Mouse (Mus musculus) hindbrain, embryonic 14.5 days (tissue): ENCODE measurements around the gene Aldh3b2. TPM values are rescaled to one million over a fixed set of nuclear protein-coding genes. Genes with fewer than 3 reads are reported as not detected.

ENCODE experiments used
- ATAC-seq: fragments of 200-750 bp; cut with Nextera tagmentation; 2 replicates; pipeline ENCODE4 v1.8.0; 2017; ENCODE audit warnings: moderate number of reproducible peaks, mild to moderate bottlenecking, moderate TSS enrichment, moderate library complexity; ENCODE audit not compliant: low FRiP score
- DNase-seq: peaks from one replicate; pipeline ENCODE4 v3.0.0-alpha.2; 2015; ENCODE audit warnings: low spot score
- H3K27ac ChIP-seq: fragments of 300-500 bp; sonication (generic); 2 replicates; pipeline ENCODE4 v1.5.1; 2014; ENCODE audit warnings: mild to moderate bottlenecking, moderate library complexity
- H3K27me3 ChIP-seq: fragments of 300-500 bp; sonication (generic); 2 replicates; pipeline ENCODE4 v1.6.1; 2014; ENCODE audit warnings: mild to moderate bottlenecking, low read length, mixed read lengths; ENCODE audit not compliant: control insufficient read depth, insufficient read depth
- H3K36me3 ChIP-seq: fragments of 300-500 bp; sonication (generic); replicated peaks from 2 replicates; pipeline ENCODE4 v1.6.1; 2014; ENCODE audit not compliant: control insufficient read depth, insufficient read depth
- H3K4me1 ChIP-seq: fragments of 300-500 bp; sonication (generic); replicated peaks from 2 replicates; pipeline ENCODE4 v1.6.1; 2014; ENCODE audit warnings: antibody characterized with exemption, low read length, mixed read lengths; ENCODE audit not compliant: control insufficient read depth, insufficient read depth
- H3K4me2 ChIP-seq: fragments of 300-500 bp; sonication (generic); replicated peaks from 2 replicates; pipeline ENCODE4 v1.6.1; 2014; ENCODE audit warnings: mild to moderate bottlenecking, moderate library complexity
- H3K4me3 ChIP-seq: fragments of 300-500 bp; sonication (generic); replicated peaks from 2 replicates; pipeline ENCODE4 v1.5.1; 2014; ENCODE audit warnings: mild to moderate bottlenecking, low read length
- H3K9ac ChIP-seq: fragments of 300-500 bp; sonication (generic); 2 replicates; pipeline ENCODE4 v1.6.1; 2014
- H3K9me3 ChIP-seq: fragments of 300-500 bp; sonication (generic); 2 replicates; pipeline ENCODE4 v1.6.1; 2016; ENCODE audit warnings: low read length; ENCODE audit not compliant: control insufficient read depth
- WGBS: fragments of 180-500 bp; shearing (Covaris S2); extraction: QIAGEN DNeasy Blood & Tissue Kit; methylation state at CpG from one replicate; pipeline ENCODE4 v1.1.7; 2014; 5-methylcytosine and 5-hydroxymethylcytosine counted together
- polyA plus RNA-seq: library from polyadenylated mRNA; unstranded; fragments of >200 nt; fragmentation: Nextera tagmentation; extraction: Ambion mirVana; gene quantifications from 2 replicates; pipeline ENCODE4 v1.2.1, GENCODE M21; 2014

The Aldh3b2 gene
- polyA plus RNA-seq = 0.13 and 0.32 TPM in 2 replicates

GRCm38 (mm10) chr19:3972229-3972628 lies at the start of gene Aldh3b2:
TSS of gene Aldh3b2 (plus strand) at chr19:3972328.
- Histone ChIP-seq H3K27me3 (no peaks in the 10 kb centered on the region), H3K36me3 (no peaks in the 10 kb centered on the region), H3K9ac (no peak within 1 kb of the TSS), H3K9me3 (no peaks in the 10 kb centered on the region), H3K27ac (no peak within 1 kb of the TSS), H3K4me2 (no peak within 1 kb of the TSS), H3K4me1 (no peaks in the 10 kb centered on the region), H3K4me3 (no peak within 1 kb of the TSS)
- DNase-seq = no peak
- no peak for ATAC-seq
- 58% methylated on average over 9 of the region's 9 CpGs for WGBS

DNA sequence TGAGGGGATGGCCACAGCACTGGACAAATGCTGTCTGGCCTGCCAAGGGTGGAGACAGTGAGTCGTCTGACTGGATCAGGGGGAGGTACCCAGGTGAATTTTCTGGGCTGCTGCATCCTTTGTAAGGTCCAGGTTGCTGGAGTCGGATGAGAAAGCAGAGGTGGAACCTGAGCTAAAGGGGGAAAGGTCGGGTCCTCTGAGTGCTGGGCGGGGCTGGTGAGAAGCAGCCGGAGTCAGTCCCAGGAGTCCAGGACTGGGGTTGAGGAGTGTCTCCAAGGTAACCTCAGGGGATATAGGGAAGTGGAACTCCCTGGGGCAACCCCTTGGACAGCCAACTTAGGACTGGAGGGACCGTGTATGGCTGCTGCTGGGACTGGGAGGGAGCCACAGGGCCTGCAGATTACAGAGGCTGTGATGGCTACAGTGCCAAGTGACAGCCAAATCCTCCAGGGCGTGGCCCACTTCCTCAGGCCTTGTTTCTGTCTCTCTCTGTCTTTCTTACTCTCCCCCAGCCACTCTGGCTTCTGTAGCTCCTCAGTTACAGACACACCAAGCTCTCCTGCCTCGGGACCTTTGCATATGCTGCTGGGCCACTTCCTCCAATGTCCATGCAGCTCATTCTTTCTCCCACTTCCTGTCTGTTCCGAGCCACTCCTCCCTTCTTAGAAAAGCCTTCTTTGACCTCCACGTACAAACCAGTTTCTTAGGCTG lies 49.3 kb upstream of the Aldh3b2 start:
- Histone ChIP-seq H3K27ac (no peak overlapping the region), H3K27me3 (no peaks in the 10 kb centered on the region), H3K4me1 (no peaks in the 10 kb centered on the region), H3K9me3 (no peaks in the 10 kb centered on the region), H3K9ac (no peak overlapping the region), H3K4me2 (no peak overlapping the region), H3K4me3 (no peak overlapping the region), H3K36me3 (no peaks in the 10 kb centered on the region)
- WGBS = 60% methylated on average over 10 of the region's 10 CpGs
- DNase-seq (no peak), ATAC-seq (no peak)

- 57% methylated on average over 13 of the region's 13 CpGs for WGBS
- no peak overlapping the region for H3K4me3 ChIP-seq
- H3K27me3 ChIP-seq = no peaks in the 10 kb centered on the region
- H3K36me3 ChIP-seq = no peaks in the 10 kb centered on the region
- ATAC-seq (no peak), DNase-seq (no peak)
- no peak overlapping the region for H3K4me2 ChIP-seq
- no peaks in the 10 kb centered on the region for H3K9me3 ChIP-seq
- H3K27ac ChIP-seq = no peak overlapping the region
- no peak overlapping the region for H3K9ac ChIP-seq
- no peaks in the 10 kb centered on the region for H3K4me1 ChIP-seq
These were observed 48.5 kb upstream of the Aldh3b2 start for GRCm38 (mm10) chr19:3923586-3923985.

DNA sequence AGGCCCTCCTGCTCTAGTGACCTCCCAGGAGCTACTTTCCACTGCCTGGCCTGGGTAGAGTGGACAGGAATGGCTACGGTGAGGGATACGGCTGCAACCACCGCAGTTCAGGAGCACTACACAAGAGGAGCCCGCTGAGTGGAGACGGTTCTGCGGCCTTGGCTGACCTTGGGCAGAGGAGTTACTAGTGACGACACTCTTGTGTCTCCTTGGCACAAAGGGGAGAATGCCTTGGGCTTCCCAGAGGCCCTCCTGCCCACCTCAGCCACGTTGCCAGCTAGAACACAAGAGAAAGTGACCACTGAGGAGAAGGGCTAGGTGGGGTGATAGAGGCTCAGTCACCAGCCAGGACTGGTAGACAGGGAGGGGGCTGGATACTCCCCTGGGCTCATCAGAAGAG lies 47.9 kb upstream of the Aldh3b2 start:
- Histone ChIP-seq H3K4me3 (no peak overlapping the region), H3K27me3 (no peaks in the 10 kb centered on the region), H3K4me2 (no peak overlapping the region), H3K4me1 (no peaks in the 10 kb centered on the region), H3K9me3 (no peaks in the 10 kb centered on the region), H3K9ac (no peak overlapping the region), H3K27ac (no peak overlapping the region; the same call in 1 of the 2 replicates), H3K36me3 (no peaks in the 10 kb centered on the region)
- 75% methylated on average over 8 of the region's 8 CpGs for WGBS
- DNase-seq (no peak), ATAC-seq (no peak)

- H3K9ac ChIP-seq = no peak overlapping the region
- 0 out of 2 replicates have a peak, but pooled peaks cover 2% of the 10 kb centered on the region for H3K4me1 ChIP-seq
- H3K4me3 ChIP-seq = no peak overlapping the region
- no peaks in the 10 kb centered on the region for H3K27me3 ChIP-seq
- no peaks in the 10 kb centered on the region for H3K36me3 ChIP-seq
- H3K27ac ChIP-seq = no peak overlapping the region
- H3K9me3 ChIP-seq = no peaks in the 10 kb centered on the region
- no peak for DNase-seq
- whole genome bisulfite sequencing = 92% methylated on average over 7 of the region's 7 CpGs
- H3K4me2 ChIP-seq = no peak overlapping the region
- no peak for ATAC-seq
These were observed 47.3 kb upstream of the Aldh3b2 start for GRCm38 (mm10) chr19:3924868-3925267.

GRCm38 (mm10) chr19:3925859-3926258 lies 46.3 kb upstream of the Aldh3b2 start:
- Histone ChIP-seq H3K9ac (no peak overlapping the region), H3K9me3 (no peaks in the 10 kb centered on the region), H3K4me2 (no peak overlapping the region), H3K27me3 (no peaks in the 10 kb centered on the region), H3K4me3 (no peak overlapping the region), H3K27ac (no peak overlapping the region), H3K36me3 (no peaks in the 10 kb centered on the region), H3K4me1 (0 out of 2 replicates have a peak, but pooled peaks cover 10% of the 10 kb centered on the region)
- ATAC-seq = no peak
- DNase-seq = no peak
- 80% methylated on average over 6 of the region's 6 CpGs for WGBS

DNA sequence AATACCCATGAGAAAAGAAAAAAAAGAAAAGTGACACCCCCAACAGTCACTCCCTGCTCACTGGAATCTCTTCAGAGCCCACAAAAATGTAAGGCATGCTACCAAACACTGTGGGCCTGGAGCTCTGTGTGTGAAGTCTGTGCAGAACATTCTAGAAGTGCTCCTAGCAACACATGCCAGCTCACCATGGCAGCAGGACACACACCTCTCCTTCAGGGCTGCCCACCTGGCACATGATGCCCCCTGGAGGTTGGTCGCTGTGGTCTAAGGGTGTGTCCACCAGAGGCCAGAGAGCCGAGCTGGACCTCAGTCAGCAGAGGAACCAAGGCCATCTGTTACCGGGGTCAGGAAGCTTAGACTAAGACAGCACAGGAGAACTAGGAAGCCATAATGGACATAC lies 45.8 kb upstream of the Aldh3b2 start:
- H3K4me2 ChIP-seq = no peak overlapping the region
- H3K27me3 ChIP-seq = no peaks in the 10 kb centered on the region
- ATAC-seq (no peak), DNase-seq (no peak)
- no peak overlapping the region for H3K27ac ChIP-seq
- no peak overlapping the region for H3K9ac ChIP-seq
- H3K4me1 ChIP-seq = 0 out of 2 replicates have a peak, but pooled peaks cover 12% of the 10 kb centered on the region
- WGBS = 66% methylated on average over 3 of the region's 3 CpGs
- H3K36me3 ChIP-seq = no peaks in the 10 kb centered on the region
- no peaks in the 10 kb centered on the region for H3K9me3 ChIP-seq
- H3K4me3 ChIP-seq = no peak overlapping the region

DNA sequence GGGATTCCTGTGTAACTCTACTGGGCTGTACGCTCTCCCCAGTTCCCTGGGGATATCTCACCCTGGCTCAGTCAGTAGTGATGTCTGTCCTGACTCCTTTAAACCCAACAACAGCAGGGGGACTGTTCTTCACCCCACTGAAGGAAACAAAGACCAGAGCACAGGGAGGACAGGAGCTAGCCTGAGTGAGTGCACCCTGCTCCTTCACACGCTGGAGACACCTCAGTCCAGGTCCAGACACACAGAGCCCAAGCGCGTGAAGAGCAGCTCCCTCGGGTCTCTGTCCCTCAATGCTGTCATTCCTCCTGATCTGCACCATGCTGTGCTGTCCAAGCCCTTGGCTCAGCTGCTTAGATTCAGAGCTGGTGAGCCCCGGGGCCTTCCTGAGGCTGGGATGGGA lies 45.4 kb upstream of the Aldh3b2 start:
- no peaks in the 10 kb centered on the region for H3K36me3 ChIP-seq
- 72% methylated on average over 6 of the region's 6 CpGs for WGBS
- 0 out of 2 replicates have a peak, but pooled peaks cover 12% of the 10 kb centered on the region for H3K4me1 ChIP-seq
- H3K27ac ChIP-seq = no peak overlapping the region
- no peak overlapping the region for H3K4me3 ChIP-seq
- DNase-seq (no peak), ATAC-seq (no peak)
- H3K27me3 ChIP-seq = no peaks in the 10 kb centered on the region
- no peak overlapping the region for H3K9ac ChIP-seq
- H3K9me3 ChIP-seq = no peaks in the 10 kb centered on the region
- H3K4me2 ChIP-seq = no peak overlapping the region

- DNase-seq (no peak), ATAC-seq (no peak)
- H3K4me2 ChIP-seq = no peak overlapping the region
- no peaks in the 10 kb centered on the region for H3K27me3 ChIP-seq
- no peak overlapping the region for H3K9ac ChIP-seq
- 0 out of 2 replicates have a peak, but pooled peaks cover 12% of the 10 kb centered on the region for H3K4me1 ChIP-seq
- H3K9me3 ChIP-seq = no peaks in the 10 kb centered on the region
- no peaks in the 10 kb centered on the region for H3K36me3 ChIP-seq
- no peak overlapping the region for H3K4me3 ChIP-seq
- no peak overlapping the region for H3K27ac ChIP-seq
- WGBS = 85% methylated on average over 4 of the region's 4 CpGs
These were observed 44.1 kb upstream of the Aldh3b2 start for GRCm38 (mm10) chr19:3927989-3928388.
